ENCODE assay signal across 9 mouse cellular contexts in the genomic region with DNA sequence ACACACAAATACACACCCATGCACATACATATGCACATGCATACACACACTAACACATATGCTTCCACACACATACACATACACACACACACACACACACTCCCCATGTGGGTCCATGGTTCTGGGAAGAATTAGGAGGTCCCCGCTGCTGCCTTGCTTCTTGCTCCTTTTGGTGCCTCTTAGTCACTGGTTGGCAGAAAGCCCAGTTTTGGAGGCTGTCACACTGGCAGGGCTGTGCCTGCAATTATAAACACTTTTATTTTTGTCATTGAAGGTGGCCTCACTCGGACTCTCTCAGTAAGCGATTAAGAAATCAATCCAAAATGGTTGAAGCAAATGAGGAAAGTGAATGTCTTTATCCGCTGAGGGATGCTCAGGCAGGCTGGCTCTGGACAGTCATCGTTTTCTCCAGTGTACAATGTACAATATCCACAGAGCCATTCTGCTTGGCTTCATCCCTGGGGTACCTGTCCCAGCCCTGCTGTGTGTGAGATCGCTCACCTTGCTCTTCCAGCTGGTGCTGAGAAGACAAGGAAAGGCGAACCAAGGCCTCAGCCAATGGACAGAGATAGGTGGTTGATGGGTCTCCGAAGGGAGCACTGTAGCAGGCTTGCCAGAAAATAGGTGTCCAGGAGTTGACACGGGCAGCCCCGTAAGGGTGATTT.
DNase-seq lines count a peak whose midpoint lies in the region; ATAC-seq lines count a peak whose summit lies in the region.
"Had no signal": no experiment of that assay in that cellular context is flagged by ENCODE, and none has a peak within 500 bp of the region (broad histone marks: within the 10 kb centered on the region; RNA-seq: fewer than 3 reads in every experiment).

No protein-coding gene starts in this region.

- H3K4me1 ChIP-seq in limb, embryonic 15.5 days, result no peaks in the 10 kb centered on the region
- H3K4me1 ChIP-seq in limb, embryonic 10.5 days, result no peaks in the 10 kb centered on the region
- H3K4me1 ChIP-seq in heart, embryonic 12.5 days (replicated peaks), result peaks cover 12% of the 10 kb centered on the region
- H3K4me1 ChIP-seq: embryonic facial prominence, embryonic 15.5 days had no signal

- no peak overlapping the region for H3K9ac ChIP-seq in limb, embryonic 15.5 days
- no peak overlapping the region for H3K9ac ChIP-seq in heart, embryonic 12.5 days
- H3K9ac ChIP-seq: embryonic facial prominence, embryonic 15.5 days had no signal

- intact Hi-C loops in left cerebral cortex, postnatal 10 days (cut with DNase I), result no loop called here

- H3K36me3 ChIP-seq in limb, embryonic 15.5 days, result no peaks in the 10 kb centered on the region
- no peaks in the 10 kb centered on the region for H3K36me3 ChIP-seq in limb, embryonic 10.5 days
- H3K36me3 ChIP-seq in heart, embryonic 12.5 days, result no peaks in the 10 kb centered on the region
- H3K36me3 ChIP-seq: embryonic facial prominence, embryonic 15.5 days had no signal

- WGBS in limb, embryonic 15.5 days, result 73% methylated on average over 10 of the region's 10 CpGs
- 90% methylated on average over 10 of the region's 10 CpGs for WGBS in limb, embryonic 10.5 days
- 71% methylated on average over 10 of the region's 10 CpGs for WGBS in heart, embryonic 12.5 days

- ATAC-seq in limb, embryonic 15.5 days (ENCODE audit: insufficient number of reproducible peaks, low FRiP score, low TSS enrichment, low read depth), result peak; percentile 48; the same call in 1 of the 2 replicates
- no peak for ATAC-seq in heart, embryonic 12.5 days (ENCODE audit: insufficient number of reproducible peaks, low FRiP score)
- ATAC-seq in activated CD4-positive, CD25-positive, alpha-beta regulatory T cell, adult 4 months, result no peak

- H3K4me3 ChIP-seq in limb, embryonic 15.5 days, result no peak overlapping the region
- no peak overlapping the region for H3K4me3 ChIP-seq in limb, embryonic 10.5 days
- no peak overlapping the region for H3K4me3 ChIP-seq in heart, embryonic 12.5 days
- H3K4me3 ChIP-seq: embryonic facial prominence, embryonic 15.5 days had no signal

- no peak overlapping the region for H3K4me2 ChIP-seq in limb, embryonic 15.5 days
- peak overlapping the region; percentile 8; the same call in 1 of the 2 replicates for H3K4me2 ChIP-seq in heart, embryonic 12.5 days
- H3K4me2 ChIP-seq: embryonic facial prominence, embryonic 15.5 days had no signal

- no peak overlapping the region for H3K27ac ChIP-seq in limb, embryonic 15.5 days
- H3K27ac ChIP-seq in limb, embryonic 10.5 days, result no peak overlapping the region
- no peak overlapping the region for H3K27ac ChIP-seq in heart, embryonic 12.5 days (ENCODE audit: poor library complexity, severe bottlenecking)
- H3K27ac ChIP-seq: embryonic facial prominence, embryonic 15.5 days had no signal

- DNase-seq in limb, embryonic 10.5 days (ENCODE audit: low spot score), result no peak
- DNase-seq in brain, adult 2 months (ENCODE audit: low read depth, low spot score), result peak; percentile 91
- peak; percentile 52 to 66 for DNase-seq in left cerebral cortex, postnatal 10 days (ENCODE audit: extremely low spot score in 1 of 2, low spot score in 2 of 2)
- no peak for DNase-seq in embryo, embryonic 9.5 days (ENCODE audit: extremely low spot score)
- no peak for DNase-seq in urinary bladder, postnatal 25 days (ENCODE audit: low spot score)

- H3K27me3 ChIP-seq in limb, embryonic 15.5 days, result no peaks in the 10 kb centered on the region
- H3K27me3 ChIP-seq in limb, embryonic 10.5 days (ENCODE audit: low read depth, poor library complexity, severe bottlenecking), result no peaks in the 10 kb centered on the region
- H3K27me3 ChIP-seq in heart, embryonic 12.5 days (replicated peaks), result no peaks in the 10 kb centered on the region
- H3K27me3 ChIP-seq: embryonic facial prominence, embryonic 15.5 days had no signal

- no peaks in the 10 kb centered on the region for H3K9me3 ChIP-seq in limb, embryonic 15.5 days
- H3K9me3 ChIP-seq in limb, embryonic 10.5 days (replicated peaks), result no peaks in the 10 kb centered on the region
- H3K9me3 ChIP-seq in heart, embryonic 12.5 days (replicated peaks), result 0 out of 2 replicates have a peak, but pooled peaks cover 8% of the 10 kb centered on the region
- H3K9me3 ChIP-seq: embryonic facial prominence, embryonic 15.5 days had no signal

Comparison
In these comparisons a context has a peak if more than half of its experiments do, and no peak if none do; other contexts are left out.
1. DNase-seq: peak in brain, adult 2 months (single experiment) and left cerebral cortex, postnatal 10 days (2 of 2); none in limb, embryonic 10.5 days (single experiment), embryo, embryonic 9.5 days (single experiment) and urinary bladder, postnatal 25 days (single experiment).